Mouse (Mus musculus) ES-E14 (cell line): ENCODE results near the gene Gm3147. TPM values are rescaled to one million over a fixed set of nuclear protein-coding genes. Genes with fewer than 3 reads are reported as not detected.
"Not testable (repeated sequence)": the region's sequence is repeated elsewhere in the genome, so short reads cannot be mapped to it uniquely, and the experiment has no call there.

Experiments used
- DNase-seq: peaks from one replicate; pipeline ENCODE4 v3.0.0-alpha.2; 2013; ENCODE audit warnings: low read depth, low spot score
- H3K27ac ChIP-seq: 2 replicates; pipeline ENCODE4 v1.5.1; 2012; ENCODE audit warnings: low read depth, mild to moderate bottlenecking, low read length, moderate library complexity, mixed read lengths; ENCODE audit not compliant: poor library complexity, insufficient read depth, severe bottlenecking
- H3K36me3 ChIP-seq: 2 replicates; pipeline ENCODE4 v1.6.1; 2012; ENCODE audit warnings: mild to moderate bottlenecking, low read length, moderate library complexity, mixed read lengths; ENCODE audit not compliant: control insufficient read depth, poor library complexity, insufficient read depth, severe bottlenecking
- H3K4me1 ChIP-seq, 2 experiments: fragments of 150-350 bp in 1 of 2; sonication (generic) in 1 of 2; 2 replicates each; pipeline ENCODE4 v1.6.1; 2012; ENCODE audit warnings: low read length in 2 of 2, mild to moderate bottlenecking in 1 of 2, mixed read lengths in 1 of 2; ENCODE audit not compliant: control insufficient read depth in 2 of 2, insufficient read depth in 2 of 2, poor library complexity in 1 of 2
- H3K4me3 ChIP-seq, 2 experiments: fragments of 150-350 bp in 1 of 2; sonication (generic) in 1 of 2; 2 replicates each; pipeline ENCODE4 v1.5.1; 2012; ENCODE audit warnings: low read length in 2 of 2, low read depth in 1 of 2, mild to moderate bottlenecking in 1 of 2, mixed read lengths in 1 of 2; ENCODE audit not compliant: insufficient read depth in 1 of 2, poor library complexity in 1 of 2, severe bottlenecking in 1 of 2
- H3K9ac ChIP-seq: 2 replicates; pipeline ENCODE4 v1.6.1; 2012; ENCODE audit warnings: low read depth, mild to moderate bottlenecking, low read length, mixed read lengths; ENCODE audit not compliant: poor library complexity, insufficient read depth, severe bottlenecking
- H3K9me3 ChIP-seq: fragments of 150-350 bp; sonication (generic); 2 replicates; pipeline ENCODE4 v1.6.1; 2012; ENCODE audit warnings: low read depth, mild to moderate bottlenecking, low read length; ENCODE audit not compliant: control insufficient read depth, insufficient read depth
- in situ Hi-C, 2 experiments: fragments of 600-800 bp; cut with MboI; formaldehyde crosslinking; loops; one replicate each; pipeline ENCODE4 v1.15.1; 2025; ENCODE audit warnings: low sequenced_read_pairs in 2 of 2, inconsistent platforms in 1 of 2; ENCODE audit not compliant: unreplicated experiment in 2 of 2
- total RNA-seq: library from RNA; depleted of rRNA; stranded (reverse); fragments of 300-350 nt; gene quantifications from 2 replicates; pipeline ENCODE4 v1.2.3, GENCODE M21; 2012; rRNA removed

Gene Gm3147
- not detected in 2 replicates for total RNA-seq

GRCm38 (mm10) chr5:94616242-94616641 is at the start of gene Gm3147:
Gm3147 (minus strand) TSS chr5:94616342.
- in situ Hi-C loops, H3K4me3 ChIP-seq, H3K9ac ChIP-seq, H3K36me3 ChIP-seq, H3K27ac ChIP-seq, H3K4me1 ChIP-seq, H3K9me3 ChIP-seq, DNase-seq: not testable (repeated sequence)

- H3K9me3 ChIP-seq, H3K27ac ChIP-seq, H3K4me1 ChIP-seq, H3K4me3 ChIP-seq, H3K9ac ChIP-seq, DNase-seq, H3K36me3 ChIP-seq, in situ Hi-C loops: not testable (repeated sequence)
These were observed 31.9 kb upstream of the Gm3147 start, which contains the start of gene Gm6205 for GRCm38 (mm10) chr5:94648082-94648481. Gm6205 (plus strand) TSS chr5:94648382.

DNA sequence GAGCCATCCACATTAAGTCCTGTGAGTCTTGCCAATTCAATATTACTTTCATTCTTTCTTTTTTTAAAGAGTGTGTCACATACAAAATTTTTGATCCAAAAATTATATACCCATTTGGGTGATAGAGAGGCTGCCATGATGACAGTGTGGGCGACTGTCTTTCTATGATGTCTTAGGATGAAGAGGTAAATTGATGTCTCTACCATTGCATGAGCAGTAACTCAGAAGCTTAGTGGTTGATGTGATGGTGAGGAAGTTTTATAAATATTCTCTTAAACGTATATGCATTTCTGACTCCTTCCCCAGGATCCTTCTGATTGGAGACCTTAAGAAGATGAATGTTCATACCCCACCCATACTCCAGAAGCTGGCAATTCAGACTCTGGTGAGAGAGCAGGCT is 7.5 kb upstream of the Gm3147 start, which contains the start of gene Gm6509:
TSS of gene Gm6509 (plus strand) at position 301 of the 400 bp plus-strand sequence.
- H3K9me3 ChIP-seq, H3K9ac ChIP-seq, DNase-seq, H3K4me3 ChIP-seq, H3K27ac ChIP-seq, in situ Hi-C loops, H3K36me3 ChIP-seq, H3K4me1 ChIP-seq: not testable (repeated sequence)

Other genes starting within 250 kb of the Gm3147 start
- gene Gm7682, start 170.6 kb downstream of the Gm3147 start, total RNA-seq, result not detected in 2 replicates
- gene Gm3139, start 90.1 kb downstream of the Gm3147 start, total RNA-seq, result not detected in 2 replicates
- gene Gm6509, start 7.6 kb upstream of the Gm3147 start, total RNA-seq, result 0.22 TPM in 1 of 2 replicates, not detected in the other
- not detected in 2 replicates for gene Gm6205, start 32.0 kb upstream of the Gm3147 start, total RNA-seq
- gene Gm3183, start 249.1 kb upstream of the Gm3147 start, total RNA-seq, result 0.21 and 0.36 TPM in 2 replicates